Mouse (Mus musculus): ENCODE measurements around the gene Gbp8. TPM values are rescaled to one million over a fixed set of nuclear protein-coding genes. Genes with fewer than 3 reads are reported as not detected.
"Not testable (repeated sequence)": the region's sequence is repeated elsewhere in the genome, so short reads cannot be mapped to it uniquely, and the experiment has no call there.

Gene Gbp8
- polyA plus RNA-seq, 1 experiment from 2014 or later: 0.38 TPM

- Histone ChIP-seq H3K36me3 (no peaks in the 10 kb centered on the region), H3K9ac (replicated peaks) (no peak overlapping the region), H3K4me1 (no peaks in the 10 kb centered on the region), H3K27me3 (no peaks in the 10 kb centered on the region), H3K4me3 (no peak overlapping the region), H3K9me3 (no peaks in the 10 kb centered on the region), H3K27ac (replicated peaks) (no peak overlapping the region), H3K4me2 (replicated peaks) (no peak overlapping the region)
- WGBS: 90% methylated on average over 2 of the region's 2 CpGs
- no peak for ATAC-seq (replicated peaks)
Measured at GRCm38 (mm10) chr5:105114696-105115095, 24.6 kb downstream of the Gbp8 start.

- no peaks in the 10 kb centered on the region for H3K36me3 ChIP-seq
- H3K27ac ChIP-seq (replicated peaks): no peak overlapping the region
- WGBS: 96% methylated on average over 5 of the region's 5 CpGs
- no peaks in the 10 kb centered on the region for H3K9me3 ChIP-seq
- H3K27me3 ChIP-seq: no peaks in the 10 kb centered on the region
- H3K4me3 ChIP-seq: no peak overlapping the region
- no peak for ATAC-seq (replicated peaks)
- no peak overlapping the region for H3K4me2 ChIP-seq (replicated peaks)
- H3K4me1 ChIP-seq: no peaks in the 10 kb centered on the region
- H3K9ac ChIP-seq (replicated peaks): no peak overlapping the region
Measured at GRCm38 (mm10) chr5:105113656-105114055, 25.7 kb downstream of the Gbp8 start.

DNA sequence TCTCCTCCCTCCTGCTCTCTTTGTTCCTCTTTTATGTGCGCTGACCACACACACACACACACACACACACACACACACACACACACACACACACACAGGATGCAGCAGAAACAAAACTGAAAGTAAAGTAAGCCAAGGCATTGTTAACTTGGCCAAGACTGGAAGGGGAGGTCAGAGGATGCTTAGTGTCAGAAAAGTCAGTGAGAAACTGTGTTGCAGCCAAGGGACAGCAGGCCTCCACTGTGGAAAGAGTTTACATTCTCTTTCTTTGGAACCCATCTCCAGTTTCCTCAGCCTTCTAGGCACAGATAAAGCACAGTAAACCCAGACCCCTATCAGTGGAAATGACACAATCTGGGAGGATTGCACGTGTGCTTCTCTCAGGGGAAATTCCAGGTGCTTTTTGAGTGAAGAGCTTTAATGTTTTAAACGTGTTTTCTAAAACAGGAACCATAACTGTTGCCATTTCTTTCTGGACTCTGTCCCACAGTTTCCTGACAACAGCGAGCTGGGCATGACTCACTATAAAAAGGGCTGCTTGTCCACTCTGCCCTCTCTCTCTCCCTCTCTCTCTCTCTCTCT is 29.0 kb downstream of the Gbp8 start:
- WGBS: 15% methylated on average over 3 of the region's 4 CpGs
- not testable (repeated sequence) for H3K4me3 ChIP-seq; H3K9ac ChIP-seq (replicated peaks); H3K4me2 ChIP-seq (replicated peaks); H3K9me3 ChIP-seq; ATAC-seq (replicated peaks); H3K27me3 ChIP-seq; H3K4me1 ChIP-seq; H3K27ac ChIP-seq (replicated peaks); H3K36me3 ChIP-seq

DNA sequence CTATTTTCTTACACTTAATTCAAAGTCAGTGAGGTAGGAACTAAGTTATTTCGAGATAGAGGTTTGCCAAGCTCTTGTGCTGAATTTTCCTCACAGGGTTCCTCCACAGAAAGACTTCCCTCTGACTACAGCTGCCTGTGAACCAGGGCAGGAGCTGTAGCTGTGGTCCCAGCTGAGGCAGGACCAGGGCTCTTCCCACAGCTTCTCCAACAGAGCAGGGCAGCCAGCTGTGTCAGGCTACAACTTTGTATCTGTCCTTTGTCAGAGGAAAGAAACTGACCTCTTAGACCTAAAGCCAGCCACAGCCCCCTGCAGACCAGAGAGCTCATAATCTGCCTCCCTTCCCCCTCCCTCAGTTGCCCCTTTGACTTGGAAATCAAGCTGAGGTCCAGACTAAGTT is 29.6 kb downstream of the Gbp8 start:
- ATAC-seq (replicated peaks); H3K4me3 ChIP-seq; H3K4me2 ChIP-seq (replicated peaks); H3K4me1 ChIP-seq; H3K27ac ChIP-seq (replicated peaks); H3K9me3 ChIP-seq; H3K9ac ChIP-seq (replicated peaks); H3K36me3 ChIP-seq; H3K27me3 ChIP-seq: not testable (repeated sequence)
- WGBS: 45% methylated on average over 1 of the region's 1 CpGs

DNA sequence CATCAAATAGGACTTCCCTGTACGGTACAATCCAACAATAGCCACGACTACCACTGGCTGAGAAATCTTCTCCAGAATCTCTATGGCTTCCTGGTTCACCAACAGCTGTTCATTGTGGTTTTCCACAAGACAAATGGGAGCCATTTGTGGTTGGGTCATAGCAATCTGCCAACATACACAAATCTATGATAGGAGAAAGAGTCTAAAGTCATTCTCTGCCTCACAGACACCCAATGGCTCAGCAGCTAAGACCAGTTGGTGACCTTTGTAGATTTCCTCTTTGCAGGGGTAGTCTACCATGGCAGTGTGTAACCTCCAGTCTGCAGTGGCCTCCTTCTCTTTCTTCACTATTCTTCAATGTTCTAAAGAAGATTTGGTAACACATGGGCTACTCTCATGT is 33.7 kb downstream of the Gbp8 start:
- H3K9ac ChIP-seq (replicated peaks); H3K27ac ChIP-seq (replicated peaks); H3K4me1 ChIP-seq; H3K27me3 ChIP-seq; H3K36me3 ChIP-seq; H3K9me3 ChIP-seq; H3K4me2 ChIP-seq (replicated peaks); H3K4me3 ChIP-seq; ATAC-seq (replicated peaks): not testable (repeated sequence)
- 81% methylated on average over 2 of the region's 2 CpGs for WGBS

DNA sequence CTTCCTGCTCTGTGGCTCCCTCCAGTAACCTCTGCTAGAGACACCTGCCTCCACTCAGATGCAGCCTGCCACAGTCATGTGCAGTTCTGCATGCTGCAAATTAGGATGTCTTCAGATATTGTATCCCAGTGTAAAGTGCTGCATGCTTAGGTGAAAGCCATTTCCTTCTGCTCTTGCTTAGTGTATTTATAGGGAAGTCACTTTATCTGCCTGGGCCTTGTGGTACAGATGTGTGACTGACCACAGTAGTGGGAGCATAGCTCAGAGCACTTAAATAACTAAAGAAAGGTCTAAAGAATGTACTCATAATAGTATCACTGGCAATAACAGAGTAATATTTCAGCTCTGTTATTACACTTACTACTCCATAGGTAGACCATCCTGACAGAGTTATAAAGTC is 57.4 kb downstream of the Gbp8 start:
- ATAC-seq (replicated peaks): no peak
- H3K36me3 ChIP-seq: no peaks in the 10 kb centered on the region
- no peak overlapping the region for H3K27ac ChIP-seq (replicated peaks)
- no peak overlapping the region for H3K4me2 ChIP-seq (replicated peaks)
- no peak overlapping the region for H3K9ac ChIP-seq (replicated peaks)
- no peak overlapping the region for H3K4me3 ChIP-seq
- H3K27me3 ChIP-seq: no peaks in the 10 kb centered on the region
- no peaks in the 10 kb centered on the region for H3K4me1 ChIP-seq
- peaks cover 1% of the 10 kb centered on the region; the same call in 1 of the 2 replicates for H3K9me3 ChIP-seq

- H3K9me3 ChIP-seq; H3K4me1 ChIP-seq; H3K4me2 ChIP-seq (replicated peaks); H3K36me3 ChIP-seq; H3K4me3 ChIP-seq; H3K9ac ChIP-seq (replicated peaks); H3K27me3 ChIP-seq; ATAC-seq (replicated peaks); H3K27ac ChIP-seq (replicated peaks): not testable (repeated sequence)
Measured at GRCm38 (mm10) chr5:105068356-105068755, 71.0 kb downstream of the Gbp8 start.

DNA sequence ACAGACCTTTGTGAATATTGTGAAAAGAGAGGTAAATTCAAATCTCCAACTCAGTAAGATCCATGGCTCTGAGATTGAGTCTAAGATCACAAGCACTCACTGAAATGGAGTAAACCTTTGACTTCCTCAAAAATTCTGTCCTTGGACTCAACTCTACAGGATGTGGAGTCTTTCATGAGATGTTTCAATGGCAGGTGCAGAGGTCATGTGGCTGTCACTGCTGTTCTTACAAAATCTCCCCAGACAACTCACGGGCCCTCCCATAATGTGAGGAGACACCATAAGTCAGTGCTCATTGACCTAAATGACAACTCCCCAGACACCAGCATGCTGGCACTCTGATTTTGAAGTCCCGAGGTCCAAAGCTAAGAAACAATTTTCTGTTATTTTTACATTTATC is 74.9 kb downstream of the Gbp8 start:
- H3K4me2 ChIP-seq (replicated peaks); H3K27ac ChIP-seq (replicated peaks); ATAC-seq (replicated peaks); H3K9me3 ChIP-seq; H3K4me1 ChIP-seq; H3K27me3 ChIP-seq; H3K36me3 ChIP-seq; H3K4me3 ChIP-seq; H3K9ac ChIP-seq (replicated peaks): not testable (repeated sequence)
- 75% methylated on average over 2 of the region's 2 CpGs for WGBS

GRCm38 (mm10) chr5:105063321-105063720 is 76.0 kb downstream of the Gbp8 start:
- WGBS: 77% methylated on average over 1 of the region's 1 CpGs
- H3K9me3 ChIP-seq: no peaks in the 10 kb centered on the region
- no peak overlapping the region for H3K4me2 ChIP-seq (replicated peaks)
- no peak overlapping the region for H3K4me3 ChIP-seq
- H3K27me3 ChIP-seq: no peaks in the 10 kb centered on the region
- H3K27ac ChIP-seq (replicated peaks): no peak overlapping the region
- no peaks in the 10 kb centered on the region for H3K36me3 ChIP-seq
- no peaks in the 10 kb centered on the region for H3K4me1 ChIP-seq
- no peak overlapping the region for H3K9ac ChIP-seq (replicated peaks)
- ATAC-seq (replicated peaks): no peak

DNA sequence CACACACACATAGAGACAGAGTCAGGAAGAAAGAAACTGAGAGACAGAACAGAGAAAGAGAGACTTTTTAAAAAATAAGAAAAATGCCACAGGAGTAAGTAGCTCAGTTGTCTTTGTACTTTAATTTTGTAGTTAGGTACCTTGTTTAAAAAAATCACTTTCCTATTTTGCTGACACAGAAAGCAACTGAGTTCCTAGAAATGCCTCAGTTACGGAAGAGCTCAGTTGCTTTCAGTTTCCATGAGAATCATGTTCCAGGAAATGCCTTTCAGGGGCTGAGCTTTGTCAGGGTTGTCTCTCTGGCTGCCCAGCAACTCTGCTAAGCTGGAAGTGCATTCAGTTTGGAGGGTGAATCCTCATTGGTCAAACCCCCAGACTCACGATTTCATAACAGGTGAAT is 76.9 kb downstream of the Gbp8 start:
- H3K9me3 ChIP-seq; ATAC-seq (replicated peaks); H3K27ac ChIP-seq (replicated peaks); H3K4me1 ChIP-seq; H3K4me2 ChIP-seq (replicated peaks); H3K4me3 ChIP-seq; H3K27me3 ChIP-seq; H3K36me3 ChIP-seq; H3K9ac ChIP-seq (replicated peaks): not testable (repeated sequence)
- 93% methylated on average over 2 of the region's 2 CpGs for WGBS

GRCm38 (mm10) chr5:105060224-105060623 is 79.1 kb downstream of the Gbp8 start:
- no peak overlapping the region for H3K4me2 ChIP-seq (replicated peaks)
- no peaks in the 10 kb centered on the region for H3K36me3 ChIP-seq
- H3K4me3 ChIP-seq: no peak overlapping the region
- H3K9me3 ChIP-seq: no peaks in the 10 kb centered on the region
- ATAC-seq (replicated peaks): no peak
- H3K9ac ChIP-seq (replicated peaks): no peak overlapping the region
- H3K27ac ChIP-seq (replicated peaks): no peak overlapping the region
- H3K4me1 ChIP-seq: no peaks in the 10 kb centered on the region
- H3K27me3 ChIP-seq: no peaks in the 10 kb centered on the region
- WGBS: 98% methylated on average over 2 of the region's 2 CpGs

GRCm38 (mm10) chr5:105055279-105055678 is 84.1 kb downstream of the Gbp8 start:
- 69% methylated on average over 2 of the region's 2 CpGs for WGBS
- Histone ChIP-seq H3K27me3 (no peaks in the 10 kb centered on the region), H3K4me3 (no peak overlapping the region), H3K27ac (replicated peaks) (no peak overlapping the region), H3K4me2 (replicated peaks) (no peak overlapping the region), H3K9ac (replicated peaks) (no peak overlapping the region), H3K4me1 (no peaks in the 10 kb centered on the region), H3K36me3 (no peaks in the 10 kb centered on the region), H3K9me3 (no peaks in the 10 kb centered on the region)
- ATAC-seq (replicated peaks): no peak

DNA sequence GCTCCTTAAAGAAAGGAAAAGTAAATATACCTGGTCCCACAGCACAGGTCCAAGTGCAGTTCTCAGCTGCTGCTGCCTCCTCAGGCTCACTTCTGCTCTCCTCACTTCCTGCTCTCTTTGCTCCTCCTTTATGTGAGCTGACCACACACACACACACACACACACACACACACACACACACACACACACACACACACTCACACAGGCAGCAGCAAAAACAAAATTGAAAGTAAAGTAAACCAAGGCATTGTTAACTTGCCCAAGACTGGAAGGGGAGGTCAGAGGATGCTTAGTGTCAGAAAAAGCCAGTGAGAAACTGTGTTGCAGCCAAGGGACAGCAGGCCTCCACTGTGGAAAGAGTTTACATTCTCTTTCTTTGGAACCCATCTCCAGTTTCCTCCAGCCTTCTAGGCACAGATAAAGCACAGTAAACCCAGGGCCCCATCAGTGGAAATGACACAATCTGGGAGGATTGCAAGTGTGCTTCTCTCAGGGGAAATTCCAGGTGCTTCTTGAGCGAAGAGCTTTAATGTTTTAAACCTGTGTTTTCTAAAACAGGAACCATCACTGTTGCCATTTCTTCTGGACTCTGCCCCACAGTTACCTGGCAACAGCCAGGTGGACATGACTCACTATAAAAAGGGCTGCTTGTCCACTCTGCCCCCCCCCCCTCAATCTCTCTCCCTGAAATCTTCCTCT is 85.7 kb downstream of the Gbp8 start:
- H3K27ac ChIP-seq (replicated peaks); ATAC-seq (replicated peaks); H3K9ac ChIP-seq (replicated peaks); H3K4me2 ChIP-seq (replicated peaks); H3K4me1 ChIP-seq; H3K4me3 ChIP-seq; H3K36me3 ChIP-seq; H3K9me3 ChIP-seq; H3K27me3 ChIP-seq: not testable (repeated sequence)
- 92% methylated on average over 1 of the region's 1 CpGs for WGBS
